Mouse (Mus musculus): ENCODE data around the gene Ndufa6. TPM values are rescaled to one million over a fixed set of nuclear protein-coding genes. Genes with fewer than 3 reads are reported as not detected.

Ndufa6 gene
- polyA plus RNA-seq, 1 experiment from 2014 or later, result 403 TPM

DNA sequence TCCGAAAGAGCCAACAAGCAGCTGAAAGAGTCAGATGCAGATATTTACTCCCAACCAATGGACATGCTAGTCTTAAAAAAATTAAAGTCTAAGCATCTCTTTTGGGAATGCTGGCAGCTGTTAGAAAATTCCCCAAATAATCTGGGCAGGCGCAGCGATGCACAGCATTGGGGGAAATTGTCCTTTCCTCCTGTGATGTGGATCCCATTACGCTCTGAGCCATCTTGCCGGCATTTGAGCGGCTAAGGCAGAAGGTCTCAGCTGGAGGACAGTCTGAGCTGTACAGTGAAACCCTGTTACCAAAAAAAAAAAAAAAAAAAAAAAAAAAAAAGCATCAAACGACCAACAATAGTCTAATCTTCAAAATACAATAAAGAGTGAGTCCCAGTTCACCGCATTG lies 31.9 kb downstream of the Ndufa6 start:
- Histone ChIP-seq H3K4me1 (ENCODE audit: control insufficient read depth, insufficient read depth, low read length) (no peaks in the 10 kb centered on the region), H3K27ac (ENCODE audit: low read depth, low read length) (no peak overlapping the region), H3K27me3 (replicated peaks; ENCODE audit: control insufficient read depth, insufficient read depth, low read length) (no peaks in the 10 kb centered on the region), H3K9me3 (replicated peaks; ENCODE audit: control insufficient read depth, low read length) (no peaks in the 10 kb centered on the region), H3K4me3 (ENCODE audit: low read depth, low read length) (no peak overlapping the region), H3K4me2 (ENCODE audit: low read length) (no peak overlapping the region), H3K9ac (ENCODE audit: low read length) (no peak overlapping the region), H3K36me3 (ENCODE audit: control insufficient read depth, insufficient read depth, low read length) (no peaks in the 10 kb centered on the region)
- DNase-seq (ENCODE audit: low spot score), result no peak
- no peak for ATAC-seq
- 80% methylated on average over 8 of the region's 8 CpGs for WGBS

- H3K4me3 ChIP-seq (ENCODE audit: low read depth, low read length), result no peak overlapping the region
- no peak overlapping the region for H3K27ac ChIP-seq (ENCODE audit: low read depth, low read length)
- ATAC-seq (no peak), DNase-seq (ENCODE audit: low spot score) (no peak)
- no peak overlapping the region for H3K9ac ChIP-seq (ENCODE audit: low read length)
- no peaks in the 10 kb centered on the region for H3K4me1 ChIP-seq (ENCODE audit: control insufficient read depth, insufficient read depth, low read length)
- no peaks in the 10 kb centered on the region for H3K27me3 ChIP-seq (replicated peaks; ENCODE audit: control insufficient read depth, insufficient read depth, low read length)
- 86% methylated on average over 1 of the region's 1 CpGs for WGBS
- no peaks in the 10 kb centered on the region for H3K9me3 ChIP-seq (replicated peaks; ENCODE audit: control insufficient read depth, low read length)
- no peak overlapping the region for H3K4me2 ChIP-seq (ENCODE audit: low read length)
- H3K36me3 ChIP-seq (ENCODE audit: control insufficient read depth, insufficient read depth, low read length), result no peaks in the 10 kb centered on the region
Observed at GRCm38 (mm10) chr15:82319613-82320012, 34.5 kb downstream of the Ndufa6 start.

DNA sequence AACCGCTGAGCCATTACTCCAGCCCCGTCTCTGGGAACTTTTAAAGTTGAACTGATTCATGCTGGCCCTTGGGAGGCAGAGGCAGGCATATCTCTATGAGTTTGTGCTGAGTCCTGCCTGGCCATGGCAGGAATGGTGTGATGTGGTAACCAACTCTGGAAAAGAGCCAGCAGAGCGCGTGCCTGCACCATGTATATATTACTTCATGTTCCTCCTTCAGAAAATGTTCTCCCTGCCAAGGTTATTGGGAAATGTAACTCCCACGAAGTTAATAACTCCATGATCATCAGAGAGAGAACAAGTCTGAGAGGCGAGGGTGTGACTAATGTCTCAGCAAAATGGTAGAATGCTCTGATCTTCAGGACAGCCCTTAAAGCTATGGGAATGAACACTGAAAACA lies 36.3 kb downstream of the Ndufa6 start:
- Histone ChIP-seq H3K4me2 (ENCODE audit: low read length) (no peak overlapping the region), H3K4me1 (ENCODE audit: control insufficient read depth, insufficient read depth, low read length) (no peaks in the 10 kb centered on the region), H3K4me3 (ENCODE audit: low read depth, low read length) (no peak overlapping the region), H3K27me3 (replicated peaks; ENCODE audit: control insufficient read depth, insufficient read depth, low read length) (no peaks in the 10 kb centered on the region), H3K27ac (ENCODE audit: low read depth, low read length) (no peak overlapping the region), H3K36me3 (ENCODE audit: control insufficient read depth, insufficient read depth, low read length) (no peaks in the 10 kb centered on the region), H3K9ac (ENCODE audit: low read length) (no peak overlapping the region), H3K9me3 (replicated peaks; ENCODE audit: control insufficient read depth, low read length) (no peaks in the 10 kb centered on the region)
- no peak for DNase-seq (ENCODE audit: low spot score)
- 90% methylated on average over 6 of the region's 6 CpGs for WGBS
- no peak for ATAC-seq

DNA sequence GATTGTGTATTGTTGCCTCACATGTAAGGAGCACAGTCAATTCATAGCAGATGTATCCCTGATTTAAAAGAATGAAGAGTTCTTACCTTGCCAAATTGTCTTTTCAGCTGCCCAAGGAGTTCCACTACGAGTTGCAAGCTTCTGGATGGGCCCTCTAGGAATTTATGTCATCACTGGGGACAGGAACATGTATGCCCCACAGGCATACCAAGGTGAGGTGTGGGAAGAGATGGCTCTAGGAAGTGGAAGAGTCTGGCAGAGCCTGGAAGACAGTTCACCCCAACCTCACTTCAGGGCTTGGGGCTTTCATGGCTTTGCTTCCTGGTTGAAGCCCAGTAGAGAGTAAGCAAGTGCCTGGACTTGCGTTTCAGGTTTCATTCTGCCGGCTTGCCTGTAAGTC lies 45.7 kb downstream of the Ndufa6 start:
- DNase-seq (ENCODE audit: low spot score), result no peak
- Histone ChIP-seq H3K4me1 (ENCODE audit: control insufficient read depth, insufficient read depth, low read length) (no peaks in the 10 kb centered on the region), H3K27me3 (replicated peaks; ENCODE audit: control insufficient read depth, insufficient read depth, low read length) (no peaks in the 10 kb centered on the region), H3K27ac (ENCODE audit: low read depth, low read length) (no peak overlapping the region), H3K9ac (ENCODE audit: low read length) (no peak overlapping the region), H3K4me2 (ENCODE audit: low read length) (no peak overlapping the region), H3K9me3 (replicated peaks; ENCODE audit: control insufficient read depth, low read length) (no peaks in the 10 kb centered on the region), H3K4me3 (ENCODE audit: low read depth, low read length) (no peak overlapping the region), H3K36me3 (ENCODE audit: control insufficient read depth, insufficient read depth, low read length) (no peaks in the 10 kb centered on the region)
- ATAC-seq, result no peak
- 84% methylated on average over 3 of the region's 3 CpGs for WGBS

DNA sequence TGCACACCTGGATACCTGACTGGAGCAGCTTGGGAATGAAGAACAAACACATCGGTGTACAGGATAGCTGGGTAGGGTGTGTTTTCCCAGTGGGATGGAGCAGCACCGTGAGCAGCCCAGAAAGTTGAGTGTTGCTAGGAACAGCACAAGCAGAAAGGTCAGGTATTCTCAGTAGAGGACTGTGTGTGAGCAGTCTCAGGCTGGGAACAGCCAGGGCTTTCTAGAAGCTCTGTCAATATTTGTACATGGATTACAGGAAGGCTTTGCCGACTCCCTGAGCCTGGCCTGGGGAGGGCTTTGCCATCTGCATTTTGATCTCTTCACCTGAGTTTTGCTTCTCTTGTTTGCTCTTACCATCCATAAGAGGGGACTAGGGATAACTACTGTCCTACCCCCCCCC lies 47.0 kb downstream of the Ndufa6 start:
- H3K36me3 ChIP-seq (ENCODE audit: control insufficient read depth, insufficient read depth, low read length), result no peaks in the 10 kb centered on the region
- no peak for ATAC-seq
- no peak overlapping the region for H3K27ac ChIP-seq (ENCODE audit: low read depth, low read length)
- no peaks in the 10 kb centered on the region for H3K4me1 ChIP-seq (ENCODE audit: control insufficient read depth, insufficient read depth, low read length)
- 76% methylated on average over 3 of the region's 3 CpGs for WGBS
- no peak overlapping the region for H3K4me3 ChIP-seq (ENCODE audit: low read depth, low read length)
- DNase-seq (ENCODE audit: low spot score), result no peak
- H3K4me2 ChIP-seq (ENCODE audit: low read length), result no peak overlapping the region
- H3K9me3 ChIP-seq (replicated peaks; ENCODE audit: control insufficient read depth, low read length), result no peaks in the 10 kb centered on the region
- no peaks in the 10 kb centered on the region for H3K27me3 ChIP-seq (replicated peaks; ENCODE audit: control insufficient read depth, insufficient read depth, low read length)
- no peak overlapping the region for H3K9ac ChIP-seq (ENCODE audit: low read length)

Small RNAs within 50 kb of the gene (microRNA-seq; reads per million reads assigned to microRNA genes)
- not detected for gene Mir7684

Other genes starting within 250 kb of the Ndufa6 start
- gene Ccdc134, start 226.4 kb downstream of the Ndufa6 start, polyA plus RNA-seq (2014; fragmentation: Nextera tagmentation; extraction: Ambion mirVana), result 12.8 and 15.5 TPM in 2 replicates
- gene Srebf2, start 207.1 kb downstream of the Ndufa6 start, polyA plus RNA-seq (2014; fragmentation: Nextera tagmentation; extraction: Ambion mirVana), result 99.6 and 139 TPM in 2 replicates
- gene Shisa8, start 141.5 kb downstream of the Ndufa6 start, polyA plus RNA-seq (2014; fragmentation: Nextera tagmentation; extraction: Ambion mirVana), result 0.61 and 0.77 TPM in 2 replicates
- 0.14 and 0.19 TPM in 2 replicates for gene Tnfrsf13c, start 130.0 kb downstream of the Ndufa6 start, polyA plus RNA-seq (2014; fragmentation: Nextera tagmentation; extraction: Ambion mirVana)
- gene Cenpm, start 109.6 kb downstream of the Ndufa6 start, polyA plus RNA-seq (2014; fragmentation: Nextera tagmentation; extraction: Ambion mirVana), result 42.4 and 63.9 TPM in 2 replicates
- gene 1500009C09Rik, start 101.9 kb downstream of the Ndufa6 start, polyA plus RNA-seq (2014; fragmentation: Nextera tagmentation; extraction: Ambion mirVana), result 13.2 and 19.3 TPM in 2 replicates
- gene Sept3, start 79.4 kb downstream of the Ndufa6 start, polyA plus RNA-seq (2014; fragmentation: Nextera tagmentation; extraction: Ambion mirVana), result 225 and 276 TPM in 2 replicates
- not detected in 2 replicates for gene Wbp2nl, start 55.4 kb downstream of the Ndufa6 start, polyA plus RNA-seq (2014; fragmentation: Nextera tagmentation; extraction: Ambion mirVana)
- 27.5 and 29.6 TPM in 2 replicates for gene Naga, start 15.4 kb downstream of the Ndufa6 start, polyA plus RNA-seq (2014; fragmentation: Nextera tagmentation; extraction: Ambion mirVana)
- gene Pheta2, start 15.4 kb downstream of the Ndufa6 start, polyA plus RNA-seq (2014; fragmentation: Nextera tagmentation; extraction: Ambion mirVana), result 0.63 and 0.80 TPM in 2 replicates
- 296 and 326 TPM in 2 replicates for gene Smdt1, start 15.4 kb downstream of the Ndufa6 start, polyA plus RNA-seq (2014; fragmentation: Nextera tagmentation; extraction: Ambion mirVana)
- 0.63 and 1.2 TPM in 2 replicates for gene Cyp2d22, start 25.9 kb upstream of the Ndufa6 start, polyA plus RNA-seq (2014; fragmentation: Nextera tagmentation; extraction: Ambion mirVana)
- gene Cyp2d11, start 39.7 kb upstream of the Ndufa6 start, polyA plus RNA-seq (2014; fragmentation: Nextera tagmentation; extraction: Ambion mirVana), result not detected in 2 replicates
- not detected in 2 replicates for gene Cyp2d10, start 52.9 kb upstream of the Ndufa6 start, polyA plus RNA-seq (2014; fragmentation: Nextera tagmentation; extraction: Ambion mirVana)
- not detected in 2 replicates for gene Cyp2d9, start 79.1 kb upstream of the Ndufa6 start, polyA plus RNA-seq (2014; fragmentation: Nextera tagmentation; extraction: Ambion mirVana)
- not detected in 2 replicates for gene Cyp2d12, start 200.8 kb upstream of the Ndufa6 start, polyA plus RNA-seq (2014; fragmentation: Nextera tagmentation; extraction: Ambion mirVana)